Mouse (Mus musculus): ENCODE measurements around the gene Gm4302.
"Not testable (repeated sequence)": the region's sequence is repeated elsewhere in the genome, so short reads cannot be mapped to it uniquely, and the experiment has no call there.

The Gm4302 gene

DNA sequence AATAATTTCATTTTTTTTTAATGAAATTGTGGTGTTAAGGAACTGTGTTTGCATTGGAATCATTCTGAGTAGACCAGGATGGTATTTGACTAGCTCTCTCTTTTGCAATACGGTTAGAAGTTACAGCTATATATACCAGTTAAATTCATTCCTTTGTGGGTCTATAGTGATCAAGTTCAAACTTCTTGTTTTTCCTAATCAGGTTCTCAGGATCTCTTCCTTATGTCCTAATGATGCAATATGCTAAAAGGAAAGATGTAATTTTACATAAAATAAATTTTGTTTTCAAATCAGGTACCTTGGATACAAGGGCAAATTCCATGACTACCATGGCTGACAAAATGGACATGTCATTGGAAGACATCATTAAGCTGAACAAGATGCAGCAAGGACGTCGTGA lies at the start of gene Gm4302:
TSS of gene Gm4302 (plus strand) at position 301 of the 400 bp plus-strand sequence.
- DNase-seq (ENCODE audit: low spot score in 2 of 2), result not testable (repeated sequence)

DNA sequence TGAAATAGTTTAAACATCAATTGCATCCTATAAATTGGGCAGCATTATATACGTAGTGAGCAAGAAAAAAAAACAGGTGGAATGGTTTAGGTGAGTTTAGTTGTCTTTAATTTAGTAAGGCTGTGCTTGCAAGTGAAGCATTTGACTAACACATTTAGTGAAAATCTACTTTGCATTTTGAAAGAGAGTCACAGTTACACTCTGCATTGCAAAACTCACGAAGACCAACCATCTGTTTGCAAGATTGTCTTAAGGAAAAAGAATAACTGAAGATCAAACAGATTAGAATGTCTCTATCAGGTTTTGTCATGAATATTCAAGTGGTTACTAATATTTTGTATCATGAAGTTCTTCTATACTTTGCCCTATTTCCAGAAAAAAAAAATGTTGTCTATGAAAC lies 44.5 kb upstream of the Gm4302 start:
- no peak for DNase-seq (ENCODE audit: low spot score in 2 of 2)

DNA sequence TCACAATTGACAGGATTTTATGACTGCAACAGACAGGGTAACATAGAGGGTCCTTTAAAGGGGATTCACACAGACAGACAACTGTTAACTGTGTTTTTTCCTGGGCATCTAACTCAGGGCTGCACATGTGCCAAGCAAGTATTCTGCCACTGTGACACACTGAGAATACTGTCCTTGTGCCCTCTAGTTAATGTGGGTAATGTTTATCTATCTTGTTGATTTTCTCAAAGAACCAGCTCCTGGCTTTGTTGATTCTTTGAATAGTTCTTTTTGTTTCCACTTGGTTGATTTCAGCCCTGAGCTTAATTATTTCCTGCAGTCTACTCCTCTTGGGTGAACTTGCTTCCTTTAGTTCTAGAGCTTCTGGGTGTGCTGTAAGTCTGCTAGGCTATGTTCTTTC lies 40.5 kb upstream of the Gm4302 start:
- DNase-seq (ENCODE audit: low spot score in 2 of 2), result not testable (repeated sequence)

DNA sequence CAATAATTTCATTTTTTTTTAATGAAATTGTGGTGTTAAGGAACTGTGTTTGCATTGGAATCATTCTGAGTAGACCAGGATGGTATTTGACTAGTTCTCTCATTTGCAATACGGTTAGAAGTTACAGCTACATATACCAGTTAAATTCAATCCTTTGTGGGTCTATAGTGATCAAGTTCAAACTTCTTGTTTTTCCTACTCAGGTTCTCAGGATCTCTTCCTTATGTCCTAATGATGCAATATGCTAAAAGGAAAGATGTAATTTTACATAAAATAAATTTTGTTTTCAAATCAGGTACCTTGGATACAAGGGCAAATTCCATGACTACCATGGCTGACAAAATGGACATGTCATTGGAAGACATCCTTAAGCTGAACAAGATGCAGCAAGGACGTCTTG lies 5.3 kb upstream of the Gm4302 start, which contains the start of gene Gm4301:
TSS of gene Gm4301 (plus strand) at position 301 of the 400 bp plus-strand sequence.
- DNase-seq (ENCODE audit: low spot score in 2 of 2), result not testable (repeated sequence)

DNA sequence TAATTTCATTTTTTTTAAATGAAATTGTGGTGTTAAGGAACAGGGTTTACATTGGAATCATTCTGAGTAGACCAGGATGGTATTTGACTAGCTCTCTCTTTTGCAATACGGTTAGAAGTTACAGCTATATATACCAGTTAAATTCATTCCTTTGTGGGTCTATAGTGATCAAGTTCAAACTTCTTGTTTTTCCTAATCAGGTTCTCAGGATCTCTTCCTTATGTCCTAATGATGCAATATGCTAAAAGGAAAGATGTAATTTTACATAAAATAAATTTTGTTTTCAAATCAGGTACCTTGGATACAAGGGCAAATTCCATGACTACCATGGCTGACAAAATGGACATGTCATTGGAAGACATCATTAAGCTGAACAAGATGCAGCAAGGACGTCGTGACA lies 5.0 kb downstream of the Gm4302 start, which contains the start of gene Gm4303:
TSS of gene Gm4303 (plus strand) at position 301 of the 400 bp plus-strand sequence.
- DNase-seq (ENCODE audit: low spot score in 2 of 2), result not testable (repeated sequence)

DNA sequence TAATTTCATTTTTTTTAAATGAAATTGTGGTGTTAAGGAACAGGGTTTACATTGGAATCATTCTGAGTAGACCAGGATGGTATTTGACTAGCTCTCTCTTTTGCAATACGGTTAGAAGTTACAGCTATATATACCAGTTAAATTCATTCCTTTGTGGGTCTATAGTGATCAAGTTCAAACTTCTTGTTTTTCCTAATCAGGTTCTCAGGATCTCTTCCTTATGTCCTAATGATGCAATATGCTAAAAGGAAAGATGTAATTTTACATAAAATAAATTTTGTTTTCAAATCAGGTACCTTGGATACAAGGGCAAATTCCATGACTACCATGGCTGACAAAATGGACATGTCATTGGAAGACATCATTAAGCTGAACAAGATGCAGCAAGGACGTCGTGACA lies 10.2 kb downstream of the Gm4302 start, which contains the start of gene Gm4305:
TSS of gene Gm4305 (plus strand) at position 301 of the 400 bp plus-strand sequence.
- not testable (repeated sequence) for DNase-seq (ENCODE audit: low spot score in 2 of 2)

DNA sequence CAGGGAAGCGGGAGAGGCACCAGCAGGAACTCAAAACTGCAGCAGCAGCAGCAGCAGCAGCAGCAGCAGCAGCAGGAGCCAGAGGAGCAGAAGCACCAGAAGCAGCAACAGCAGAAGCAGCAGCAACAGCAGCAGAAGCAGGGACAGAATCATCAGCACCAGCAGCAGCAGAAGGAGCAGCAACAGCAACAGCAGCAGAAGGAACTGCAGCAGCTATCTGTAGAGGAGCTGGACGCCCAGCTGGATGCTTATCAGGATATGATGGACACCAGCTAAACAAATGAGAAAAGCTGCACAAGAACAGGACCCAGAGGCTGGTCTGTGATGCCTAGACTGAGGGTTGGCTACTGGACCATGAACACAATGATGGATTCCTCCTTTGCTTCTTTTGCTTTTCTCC lies 16.2 kb downstream of the Gm4302 start:
- DNase-seq (ENCODE audit: low spot score in 2 of 2), result peak in 1 of 2 experiments; percentile 8

DNA sequence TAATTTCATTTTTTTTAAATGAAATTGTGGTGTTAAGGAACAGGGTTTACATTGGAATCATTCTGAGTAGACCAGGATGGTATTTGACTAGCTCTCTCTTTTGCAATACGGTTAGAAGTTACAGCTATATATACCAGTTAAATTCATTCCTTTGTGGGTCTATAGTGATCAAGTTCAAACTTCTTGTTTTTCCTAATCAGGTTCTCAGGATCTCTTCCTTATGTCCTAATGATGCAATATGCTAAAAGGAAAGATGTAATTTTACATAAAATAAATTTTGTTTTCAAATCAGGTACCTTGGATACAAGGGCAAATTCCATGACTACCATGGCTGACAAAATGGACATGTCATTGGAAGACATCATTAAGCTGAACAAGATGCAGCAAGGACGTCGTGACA lies 20.4 kb downstream of the Gm4302 start, which contains the start of gene Gm4307:
TSS of gene Gm4307 (plus strand) at position 301 of the 400 bp plus-strand sequence.
- DNase-seq (ENCODE audit: low spot score in 2 of 2), result not testable (repeated sequence)

DNA sequence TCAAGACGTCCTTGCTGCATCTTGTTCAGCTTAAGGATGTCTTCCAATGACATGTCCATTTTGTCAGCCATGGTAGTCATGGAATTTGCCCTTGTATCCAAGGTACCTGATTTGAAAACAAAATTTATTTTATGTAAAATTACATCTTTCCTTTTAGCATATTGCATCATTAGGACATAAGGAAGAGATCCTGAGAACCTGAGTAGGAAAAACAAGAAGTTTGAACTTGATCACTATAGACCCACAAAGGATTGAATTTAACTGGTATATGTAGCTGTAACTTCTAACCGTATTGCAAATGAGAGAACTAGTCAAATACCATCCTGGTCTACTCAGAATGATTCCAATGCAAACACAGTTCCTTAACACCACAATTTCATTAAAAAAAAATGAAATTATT lies 41.8 kb downstream of the Gm4302 start, which contains the start of gene Gm4312:
TSS of gene Gm4312 (minus strand) at position 101 of the 400 bp plus-strand sequence.
- not testable (repeated sequence) for DNase-seq (ENCODE audit: low spot score in 2 of 2)

Measured in frontal cortex, postnatal 10 days (tissue).